Mouse (Mus musculus) left cerebral cortex, adult 18-20 months (tissue): ENCODE measurements around the gene Kcna4. TPM values are rescaled to one million over a fixed set of nuclear protein-coding genes. Genes with fewer than 3 reads are reported as not detected.

Source experiments
- DNase-seq, 2 experiments: peaks; one replicate each; pipeline ENCODE4 v3.0.0; 2021 to 2022; ENCODE audit warnings: low spot score in 2 of 2, mixed read lengths in 1 of 2
- long read RNA-seq, 2 experiments: library from polyadenylated mRNA; stranded (forward); transcript quantifications; one replicate each; pipeline ENCODE4 v2.0.0; 2021
- total RNA-seq, 2 experiments: library from RNA; stranded (reverse); gene quantifications; 2 replicates each; pipeline ENCODE4 v1.2.3; 2021

Gene Kcna4
- 10 to 100 TPM; 36.2 to 42.2 TPM for total RNA-seq
- long read RNA-seq, experiment 1, full-length matches to known transcripts: 8 of 14 reads
- long read RNA-seq, experiment 1, partial matches to known transcripts: 0 of 14 reads
- long read RNA-seq, experiment 1, other reads (novel, unspliced or antisense): 6 of 14 reads
- long read RNA-seq, experiment 2, full-length matches to known transcripts: 6 of 7 reads
- long read RNA-seq, experiment 2, partial matches to known transcripts: 0 of 7 reads
- long read RNA-seq, experiment 2, other reads (novel, unspliced or antisense): 1 of 7 reads

DNA sequence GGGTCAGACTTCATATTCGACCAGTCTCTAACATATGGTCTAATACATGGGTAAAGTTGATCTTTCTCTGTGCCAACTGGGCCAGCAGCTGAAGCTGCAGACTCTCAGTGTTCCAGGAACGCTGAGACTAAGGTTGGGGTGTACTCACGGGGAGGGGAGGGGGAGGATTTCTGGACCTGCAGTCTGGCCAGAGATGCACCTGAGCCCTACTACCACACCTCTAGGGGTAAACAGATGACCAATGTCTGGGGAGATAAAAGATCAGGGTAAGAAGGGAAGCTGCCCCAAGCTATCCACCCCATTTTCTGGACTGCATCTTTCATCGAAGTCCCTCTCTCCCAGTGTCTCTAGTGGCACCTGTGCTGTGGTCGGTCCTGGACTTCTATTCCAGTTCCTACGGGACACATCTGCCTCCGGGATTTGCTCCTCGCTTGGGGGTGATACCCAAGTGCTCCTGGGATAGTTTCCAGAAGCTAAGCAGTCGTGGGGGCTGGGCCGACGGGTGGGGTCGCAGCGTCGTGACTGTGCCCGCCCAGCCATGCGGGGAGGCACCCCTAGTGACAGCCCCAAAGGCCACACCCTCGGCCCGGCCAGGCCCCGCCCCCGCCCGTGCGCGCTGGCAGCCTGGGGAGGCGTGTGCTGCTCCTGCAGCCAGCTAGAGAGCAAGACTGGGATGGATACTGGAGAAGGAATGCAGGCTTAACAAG, at the start of gene Kcna4:
TSS of gene Kcna4 (plus strand) at position 650 of the 707 bp plus-strand sequence.
- DNase-seq: peak; percentile 69 to 80

DNA sequence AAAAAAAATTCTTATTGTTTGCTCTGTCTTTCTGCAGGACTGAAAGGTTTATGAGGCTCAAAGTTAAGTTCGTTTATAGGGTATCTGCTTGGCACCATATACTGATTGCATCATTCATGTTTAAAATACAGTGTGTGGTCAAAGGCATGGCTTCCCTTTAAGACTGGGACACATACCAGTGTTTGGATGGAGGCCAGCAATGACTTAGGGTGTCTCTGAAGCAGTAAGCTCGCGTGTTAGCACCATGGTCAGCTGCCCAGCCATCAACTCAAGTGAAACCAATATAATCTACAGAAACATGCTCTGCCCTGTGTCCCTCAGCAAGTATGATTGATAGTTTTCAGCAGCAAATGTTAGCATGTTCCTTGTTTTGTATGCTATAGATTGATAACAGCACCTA, 32.3 kb upstream of the Kcna4 start:
- DNase-seq: no peak

DNA sequence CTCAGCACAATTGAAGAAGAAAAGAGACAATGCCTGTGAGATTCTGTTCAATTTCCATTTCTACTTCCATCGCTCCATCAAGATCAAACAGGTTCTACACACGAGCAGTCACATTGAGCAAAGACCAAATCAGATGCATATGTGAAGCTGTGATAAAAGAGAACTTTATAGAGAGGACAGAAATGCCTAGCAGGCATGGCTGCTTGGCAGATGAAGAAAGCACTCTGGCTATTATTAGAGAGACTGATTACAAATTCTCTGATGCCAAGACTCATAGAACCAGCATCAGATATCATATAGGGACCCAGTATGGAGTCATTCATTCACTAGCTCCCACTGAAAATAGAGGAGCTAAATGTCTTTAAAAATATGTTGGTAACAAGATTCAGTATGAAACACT, 24.2 kb upstream of the Kcna4 start:
- DNase-seq: no peak

DNA sequence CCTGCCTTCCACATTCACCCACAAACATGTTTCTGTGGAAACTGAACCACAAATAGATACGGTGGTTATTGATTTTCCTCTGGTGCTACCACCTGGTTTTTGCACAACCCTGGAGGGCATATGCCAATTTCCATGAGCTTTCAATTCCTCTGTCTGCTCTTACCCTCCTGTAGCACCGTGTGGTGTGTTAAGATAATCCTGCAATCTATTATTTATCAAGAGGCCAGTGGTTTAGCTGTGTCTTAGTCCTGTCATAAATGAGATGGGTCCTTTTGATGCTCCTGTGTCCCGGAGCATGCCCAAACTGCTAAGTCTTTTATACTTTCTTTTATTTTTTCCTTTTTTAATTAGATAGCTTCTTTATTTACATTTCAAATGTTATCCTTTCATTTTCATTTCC, 20.4 kb upstream of the Kcna4 start:
- DNase-seq: no peak

DNA sequence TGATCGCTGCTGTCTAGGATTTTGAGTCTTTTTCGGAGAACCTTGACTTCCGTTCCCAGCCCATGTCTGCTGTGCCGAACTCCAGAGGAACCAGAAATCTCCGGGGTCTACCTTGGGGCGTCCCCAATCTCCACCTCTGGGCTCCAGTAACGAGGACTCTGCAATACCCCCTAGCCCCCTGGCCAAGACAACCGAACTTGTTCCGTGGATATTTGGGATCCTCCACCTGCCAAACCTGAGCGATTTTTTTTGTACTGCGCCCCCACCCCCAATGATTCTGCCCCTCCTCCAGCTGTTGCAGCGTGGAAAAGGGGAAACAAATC, 219 bp downstream of the Kcna4 start:
- no peak for DNase-seq

DNA sequence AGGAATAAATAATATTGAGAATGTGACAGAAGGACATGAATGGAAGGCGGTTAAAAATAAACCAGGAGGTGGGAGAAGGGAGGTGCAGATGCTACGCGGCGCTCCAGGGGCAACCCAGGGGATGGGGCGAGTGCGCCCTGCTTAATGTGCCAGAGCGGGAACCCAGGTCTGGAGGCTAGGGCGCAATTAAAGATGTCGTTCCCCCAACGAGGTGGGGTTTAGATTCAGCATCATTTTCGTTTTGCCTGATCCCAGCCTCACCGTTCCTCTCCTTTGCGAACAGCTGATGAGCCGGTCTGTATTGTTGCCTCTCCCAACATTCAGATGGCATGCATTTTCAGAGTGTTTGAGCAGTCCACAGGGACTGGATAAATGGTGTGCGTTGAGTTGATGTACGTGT, 703 bp downstream of the Kcna4 start:
- peak; percentile 16 to 33 for DNase-seq

DNA sequence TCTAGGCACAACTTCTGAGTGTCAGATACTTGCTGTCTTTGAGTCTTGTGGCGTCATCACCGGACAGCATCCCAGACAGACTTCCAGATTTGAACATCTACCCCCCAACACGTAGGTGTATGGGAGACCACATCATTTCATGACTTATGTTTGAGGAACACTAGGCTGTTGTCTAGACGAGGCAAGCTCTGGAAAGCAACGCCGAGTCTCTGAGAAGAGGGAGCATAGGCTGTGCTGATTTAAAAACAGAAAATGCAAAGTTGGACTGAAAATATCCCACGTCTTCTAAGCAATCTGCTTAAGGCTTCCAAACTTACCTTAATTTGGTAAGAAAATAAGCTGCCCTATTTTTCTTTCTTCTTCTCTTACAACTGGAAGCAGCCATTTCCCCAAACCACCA, 4.1 kb downstream of the Kcna4 start:
- DNase-seq: peak in 1 of 2 experiments; percentile 29

DNA sequence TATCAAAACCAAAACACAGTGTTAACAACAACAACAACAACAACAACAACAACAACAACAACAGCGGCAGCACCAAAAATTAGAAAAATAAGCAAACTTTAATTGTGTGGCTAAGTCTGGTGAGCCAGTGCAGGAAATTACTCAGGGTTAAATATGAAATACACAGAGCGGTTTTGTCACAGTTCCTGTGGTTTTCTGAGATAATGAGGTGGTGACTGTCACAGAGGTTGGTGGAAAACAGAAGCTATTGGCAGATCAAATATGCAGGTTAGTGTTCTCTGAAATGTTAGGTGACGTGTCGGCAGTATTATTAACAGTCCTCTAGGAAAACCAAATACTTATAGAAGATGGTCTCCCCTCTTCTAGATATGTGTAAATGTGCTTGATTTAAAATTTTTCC, 11.4 kb downstream of the Kcna4 start:
- no peak for DNase-seq

DNA sequence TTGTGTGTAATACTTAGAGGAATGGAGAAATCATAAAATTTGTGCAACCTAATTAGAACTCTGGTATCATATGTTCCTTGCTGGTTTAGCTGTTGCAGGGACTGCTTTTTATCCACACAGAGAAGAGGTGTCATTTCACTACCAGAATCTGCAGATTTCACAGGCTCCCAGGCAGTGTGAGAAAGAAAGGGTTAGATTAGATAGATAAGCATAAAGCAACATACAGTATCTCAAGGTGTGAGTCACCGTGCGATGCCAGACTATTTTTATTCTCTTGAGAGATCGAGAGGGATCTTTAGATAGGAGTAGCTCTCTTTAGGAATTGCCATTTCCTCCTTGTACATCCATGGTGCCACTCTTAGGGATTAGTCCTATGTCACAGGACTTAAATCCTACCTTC, 14.3 kb downstream of the Kcna4 start:
- DNase-seq: no peak

DNA sequence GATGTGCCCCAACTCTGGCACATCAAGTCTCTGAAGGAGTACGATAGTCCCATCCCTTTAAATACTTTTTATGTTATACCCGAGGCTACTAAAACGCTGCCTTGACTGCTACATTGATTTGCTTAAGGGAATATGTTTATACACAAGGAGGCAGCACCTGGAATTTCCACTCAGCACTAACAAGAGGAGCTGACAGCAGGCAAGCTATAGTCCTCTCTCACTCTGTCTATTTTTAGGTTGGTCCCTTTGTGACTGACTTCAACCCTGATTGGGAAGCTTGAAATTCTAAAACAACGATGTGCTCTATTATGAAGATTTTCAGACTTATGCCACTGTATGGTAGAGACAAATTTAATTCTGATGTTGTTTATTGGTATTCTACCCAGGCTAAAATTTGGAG, 15.6 kb downstream of the Kcna4 start:
- no peak for DNase-seq

DNA sequence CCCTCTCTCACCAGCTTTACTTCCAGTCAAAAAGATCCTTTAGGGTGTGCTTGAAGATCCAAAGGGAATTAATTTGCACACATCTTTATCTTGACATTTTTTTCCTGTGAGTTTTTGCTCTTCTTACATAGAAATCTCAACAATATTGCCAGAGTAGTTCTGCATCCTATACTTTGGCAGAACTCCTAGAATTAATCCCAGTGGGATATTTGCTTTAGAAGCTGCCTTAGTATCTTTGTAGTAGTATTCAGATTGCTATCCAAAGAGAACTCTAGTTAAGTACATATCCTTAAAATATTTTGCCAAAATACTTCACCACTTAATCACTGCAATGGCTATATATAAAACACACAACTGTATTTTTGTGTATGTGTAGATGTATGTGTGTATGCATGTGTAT, 28.2 kb downstream of the Kcna4 start:
- DNase-seq: no peak

DNA sequence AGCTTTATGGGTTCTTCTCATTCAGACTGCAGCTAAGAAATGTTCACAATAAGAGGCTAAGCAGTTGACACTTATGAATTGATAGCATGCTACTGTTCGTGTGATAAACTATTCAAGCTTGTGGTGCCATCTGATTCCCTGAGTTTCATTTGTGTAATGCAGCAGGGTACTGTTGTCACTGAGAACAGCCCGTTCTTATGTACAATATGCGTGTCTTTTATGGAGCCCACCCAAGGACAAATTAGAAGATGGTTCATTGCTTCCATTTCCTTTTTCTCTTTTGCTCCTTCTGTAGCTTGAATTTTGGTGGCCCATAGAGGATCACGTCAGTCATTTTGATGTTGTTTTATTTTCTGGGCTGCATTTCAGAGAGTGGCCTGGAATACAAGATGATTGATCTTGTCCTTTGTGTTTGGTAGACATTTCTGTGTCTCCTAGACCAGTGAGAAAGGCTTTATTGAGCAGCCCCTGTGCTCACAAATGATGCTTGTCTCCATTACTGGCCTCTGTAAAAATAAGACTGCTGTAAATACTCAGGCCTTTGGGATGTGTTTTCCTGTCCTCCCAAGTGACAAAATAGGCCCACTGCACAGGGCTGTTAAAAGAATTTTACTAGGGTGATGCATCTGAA, 31.3 kb downstream of the Kcna4 start:
- DNase-seq: no peak

DNA sequence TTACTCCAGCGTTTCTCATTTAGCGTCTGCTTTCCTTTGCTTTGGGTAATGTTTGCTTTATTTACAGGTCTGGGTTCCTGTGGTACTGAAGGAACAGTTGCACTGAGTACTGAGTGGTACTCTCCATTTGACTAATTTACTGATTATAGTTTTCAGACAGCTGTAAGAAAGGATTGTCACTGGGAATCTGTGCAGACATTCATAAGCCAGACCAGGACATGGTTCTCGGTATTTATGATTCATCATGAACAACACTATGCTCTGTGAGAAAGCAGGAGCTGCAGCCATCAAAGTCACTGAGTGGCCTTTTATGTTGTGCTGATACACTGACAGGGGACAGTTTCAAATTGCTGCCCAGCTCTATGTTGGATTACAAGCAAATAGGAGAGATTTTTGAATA, 33.7 kb downstream of the Kcna4 start:
- no peak for DNase-seq

DNA sequence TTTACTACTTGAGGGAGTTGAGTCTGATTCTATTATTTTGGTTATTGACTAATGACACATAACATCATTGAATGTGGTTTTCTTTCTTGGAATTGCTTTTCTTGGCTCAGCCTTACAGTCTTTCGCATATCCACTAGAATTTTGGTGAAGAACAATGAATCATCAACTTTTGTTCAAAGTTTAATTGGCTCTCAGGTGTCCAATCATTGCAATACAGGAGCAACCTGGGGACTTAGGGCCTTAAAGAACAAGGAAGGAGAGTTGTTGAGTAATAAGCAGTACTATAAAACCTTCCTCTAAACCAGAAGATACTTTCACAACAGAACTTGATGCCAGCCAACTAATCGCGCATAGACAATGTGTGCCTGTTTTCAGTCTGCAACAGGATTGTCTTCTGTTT, 36.8 kb downstream of the Kcna4 start:
- no peak for DNase-seq

DNA sequence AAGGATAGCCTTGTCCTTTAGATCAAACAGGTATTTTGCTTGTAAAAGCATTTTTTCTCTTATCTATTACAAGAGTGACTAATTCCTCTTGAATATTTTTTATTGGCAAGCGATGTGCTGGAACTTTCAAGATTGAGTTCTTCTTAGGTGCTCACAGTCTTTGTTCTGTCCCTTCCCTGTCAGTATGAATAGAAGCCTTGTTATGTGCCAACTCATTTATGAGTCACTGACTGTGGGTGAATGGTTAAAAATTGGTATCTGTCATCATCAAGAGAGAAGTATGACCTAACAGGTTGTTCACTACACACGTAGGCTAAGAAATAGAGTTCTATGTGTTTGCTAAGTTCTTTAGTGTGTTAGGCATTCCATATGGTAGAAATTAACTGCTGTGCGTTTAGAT, 50.9 kb downstream of the Kcna4 start:
- no peak for DNase-seq

DNA sequence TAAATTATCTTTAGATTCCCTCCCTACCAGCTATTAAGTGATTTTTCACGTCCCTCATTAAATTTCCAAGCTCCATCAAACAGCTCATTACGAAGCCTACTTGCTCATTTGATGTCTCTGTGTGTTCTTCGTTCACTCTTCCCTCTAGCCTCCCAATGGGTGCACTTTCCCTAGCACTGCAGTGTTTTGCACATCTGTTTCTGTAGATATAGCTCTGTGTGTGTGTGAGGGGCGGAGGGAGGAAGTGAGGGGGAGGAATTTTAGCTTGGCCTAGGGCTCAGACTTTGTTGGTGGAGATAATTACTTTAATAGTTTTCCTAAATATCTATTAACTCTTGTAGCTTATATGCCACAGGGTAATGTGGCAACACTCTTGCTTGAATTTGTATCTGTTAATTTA, 54.4 kb downstream of the Kcna4 start:
- no peak for DNase-seq

DNA sequence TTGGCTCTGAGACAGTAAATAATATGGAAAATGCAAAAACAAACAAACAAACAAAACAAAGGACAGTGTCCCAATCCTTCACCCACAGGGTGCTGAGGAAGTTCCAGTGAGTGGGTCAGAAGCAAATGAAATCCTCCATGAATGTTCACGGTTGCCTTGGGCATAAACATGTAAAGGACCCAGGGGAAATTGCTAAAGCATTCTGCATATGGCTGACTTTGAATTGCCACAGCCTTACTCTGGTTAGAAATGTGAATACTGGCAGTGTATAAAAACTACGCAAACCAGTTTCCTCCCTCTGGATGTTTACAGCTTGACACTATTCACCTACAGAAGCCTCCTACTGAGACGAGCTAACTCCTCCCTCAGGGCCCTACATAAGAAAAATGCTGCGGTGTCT, 54.9 kb downstream of the Kcna4 start:
- no peak for DNase-seq

Other genes with a start within 250 kb of the Kcna4 start
- not detected for gene Fshb, start 231.0 kb upstream of the Kcna4 start, total RNA-seq